ENCODE assay signal across 11 mouse cellular contexts in the genomic region with DNA sequence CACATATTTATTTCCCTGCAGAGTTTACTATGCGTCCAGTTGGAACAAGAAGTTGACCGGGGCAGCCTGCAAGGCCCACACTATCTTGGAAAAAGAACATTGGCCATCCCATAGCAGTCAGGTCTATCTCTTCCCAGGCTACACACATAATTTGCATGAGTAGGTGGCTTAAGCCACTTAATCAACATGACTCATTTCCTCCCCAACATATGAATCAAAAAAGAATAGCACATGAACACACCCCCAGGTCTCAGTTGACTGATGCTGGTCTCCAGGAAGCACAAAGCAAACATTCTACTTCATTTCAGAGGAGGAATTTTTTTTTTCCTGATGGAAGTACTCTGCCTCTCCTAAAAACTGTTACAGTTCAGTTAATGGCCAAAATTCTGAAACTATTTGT.
"Had no signal": no experiment of that assay in that cellular context is flagged by ENCODE, and none has a peak within 500 bp of the region (broad histone marks: within the 10 kb centered on the region; RNA-seq: fewer than 3 reads in every experiment).

No protein-coding gene starts in this region.

- H3K9ac ChIP-seq: intestine, embryonic 15.5 days; kidney, embryonic 15.5 days; limb, embryonic 13.5 days; liver, embryonic 14.5 days; midbrain, embryonic 12.5 days had no signal

- H3K4me3 ChIP-seq: intestine, embryonic 15.5 days; kidney, embryonic 15.5 days; limb, embryonic 13.5 days; midbrain, embryonic 12.5 days had no signal

- H3K36me3 ChIP-seq: intestine, embryonic 15.5 days; kidney, embryonic 15.5 days; limb, embryonic 13.5 days; midbrain, embryonic 12.5 days had no signal

- H3K4me2 ChIP-seq: intestine, embryonic 15.5 days; kidney, embryonic 15.5 days; limb, embryonic 13.5 days; midbrain, embryonic 12.5 days had no signal

- H3K27ac ChIP-seq: intestine, embryonic 15.5 days; kidney, embryonic 15.5 days; limb, embryonic 13.5 days; liver, embryonic 14.5 days; midbrain, embryonic 12.5 days; stomach, postnatal 0 days had no signal

- ATAC-seq: intestine, embryonic 15.5 days; midbrain, embryonic 16.5 days had no signal

- H3K4me1 ChIP-seq: intestine, embryonic 15.5 days; kidney, embryonic 15.5 days; limb, embryonic 13.5 days; midbrain, embryonic 12.5 days had no signal

- DNase-seq: kidney, adult 18-20 months; kidney, postnatal 25 days; left cerebral cortex, postnatal 4 days; lung, adult 18-20 months had no signal

- H3K27me3 ChIP-seq: intestine, embryonic 15.5 days; kidney, embryonic 15.5 days; limb, embryonic 13.5 days; midbrain, embryonic 12.5 days had no signal

- H3K9me3 ChIP-seq: intestine, embryonic 15.5 days; kidney, embryonic 15.5 days; limb, embryonic 13.5 days; midbrain, embryonic 12.5 days had no signal
